Mouse (Mus musculus): ENCODE measurements around the gene Sh3rf3.

Gene Sh3rf3

GRCm38 (mm10) chr10:59104683-59105082 is 291.5 kb downstream of the Sh3rf3 start:
- peak; percentile 65 for DNase-seq (ENCODE audit: low read depth, low spot score)

- no peak for DNase-seq (ENCODE audit: low read depth, low spot score)
Observed at GRCm38 (mm10) chr10:59105885-59106284, 292.7 kb downstream of the Sh3rf3 start.

- DNase-seq (ENCODE audit: low read depth, low spot score), result no peak
Observed at GRCm38 (mm10) chr10:59106644-59107043, 293.5 kb downstream of the Sh3rf3 start.

GRCm38 (mm10) chr10:59109015-59109414 is 295.9 kb downstream of the Sh3rf3 start:
- DNase-seq (ENCODE audit: low read depth, low spot score), result peak; percentile 80

GRCm38 (mm10) chr10:59110386-59110785 is 297.2 kb downstream of the Sh3rf3 start:
- peak; percentile 56 for DNase-seq (ENCODE audit: low read depth, low spot score)

- DNase-seq (ENCODE audit: low read depth, low spot score), result no peak
Observed at GRCm38 (mm10) chr10:59112755-59113154, 299.6 kb downstream of the Sh3rf3 start.

- no peak for DNase-seq (ENCODE audit: low read depth, low spot score)
Observed at GRCm38 (mm10) chr10:59113386-59113785, 300.2 kb downstream of the Sh3rf3 start.

- DNase-seq (ENCODE audit: low read depth, low spot score), result peak; percentile 95
Observed at GRCm38 (mm10) chr10:59114535-59115291, 301.6 kb downstream of the Sh3rf3 start.

GRCm38 (mm10) chr10:59115691-59116090 is 302.5 kb downstream of the Sh3rf3 start:
- peak; percentile 41 for DNase-seq (ENCODE audit: low read depth, low spot score)

- no peak for DNase-seq (ENCODE audit: low read depth, low spot score)
Observed at GRCm38 (mm10) chr10:59116331-59116730, 303.2 kb downstream of the Sh3rf3 start.

- DNase-seq (ENCODE audit: low read depth, low spot score), result no peak
Observed at GRCm38 (mm10) chr10:59117555-59117954, 304.4 kb downstream of the Sh3rf3 start.

GRCm38 (mm10) chr10:59119001-59119400 is 305.8 kb downstream of the Sh3rf3 start:
- no peak for DNase-seq (ENCODE audit: low read depth, low spot score)

- DNase-seq (ENCODE audit: low read depth, low spot score), result no peak
Observed at GRCm38 (mm10) chr10:59119811-59120210, 306.7 kb downstream of the Sh3rf3 start.

- DNase-seq (ENCODE audit: low read depth, low spot score), result no peak
Observed at GRCm38 (mm10) chr10:59125497-59125896, 312.3 kb downstream of the Sh3rf3 start.

GRCm38 (mm10) chr10:59127637-59128036 is 314.5 kb downstream of the Sh3rf3 start:
- peak; percentile 87 for DNase-seq (ENCODE audit: low read depth, low spot score)

GRCm38 (mm10) chr10:59131926-59132628 is 318.9 kb downstream of the Sh3rf3 start:
- DNase-seq (ENCODE audit: low read depth, low spot score), result no peak

- peak; percentile 31 for DNase-seq (ENCODE audit: low read depth, low spot score)
Observed at GRCm38 (mm10) chr10:59133478-59134009, 320.4 kb downstream of the Sh3rf3 start.

- DNase-seq (ENCODE audit: low read depth, low spot score), result peak; percentile 77
Observed at GRCm38 (mm10) chr10:59149956-59150383, 336.8 kb downstream of the Sh3rf3 start.

- no peak for DNase-seq (ENCODE audit: low read depth, low spot score)
Observed at GRCm38 (mm10) chr10:59150938-59151657, 337.9 kb downstream of the Sh3rf3 start.

GRCm38 (mm10) chr10:59152544-59153081 is 339.5 kb downstream of the Sh3rf3 start:
- DNase-seq (ENCODE audit: low read depth, low spot score), result no peak

- DNase-seq (ENCODE audit: low read depth, low spot score), result no peak
Observed at GRCm38 (mm10) chr10:59158627-59159026, 345.5 kb downstream of the Sh3rf3 start.

Measured in brain, adult 2 months (tissue).